Mouse (Mus musculus) liver, embryonic 14.5 days (tissue): ENCODE data around the gene Ikzf2.

Source experiments
- CTCF ChIP-seq: IDR thresholded peaks from 2 replicates; pipeline ENCODE4 v1.5.1; 2016; ENCODE audit warnings: antibody characterized with exemption, low read depth, control low read depth
- EP300 ChIP-seq: IDR thresholded peaks from 2 replicates; pipeline ENCODE4 v1.6.1; 2016; ENCODE audit warnings: antibody characterized with exemption, low read depth

DNA sequence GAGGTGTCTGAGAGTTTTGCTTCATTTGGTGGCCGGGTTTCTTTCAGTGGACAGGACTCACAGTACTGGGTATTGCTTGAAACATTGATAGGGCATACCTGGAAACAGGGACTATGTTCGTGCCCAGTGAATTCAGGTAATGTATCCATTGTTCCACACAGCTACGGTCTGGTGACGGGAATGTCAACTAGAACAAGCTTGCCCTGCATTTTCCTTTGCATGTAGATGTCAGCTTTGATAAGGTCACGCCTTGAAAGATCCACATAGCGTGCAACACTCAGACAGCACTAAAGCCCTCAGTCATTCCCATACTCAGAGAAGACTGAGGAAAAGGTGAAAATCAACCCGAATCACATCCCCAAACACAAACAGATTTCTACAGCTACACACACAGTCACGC is 48.7 kb downstream of the Ikzf2 start:
- TF ChIP-seq CTCF: no peak
- no peak for TF ChIP-seq EP300
